Mouse (Mus musculus): ENCODE data around the gene Cfap73. TPM values are rescaled to one million over a fixed set of nuclear protein-coding genes. Genes with fewer than 3 reads are reported as not detected.

Cfap73 gene
- total and polyA plus RNA-seq, 2 experiments from 2014 or later = not detected

DNA sequence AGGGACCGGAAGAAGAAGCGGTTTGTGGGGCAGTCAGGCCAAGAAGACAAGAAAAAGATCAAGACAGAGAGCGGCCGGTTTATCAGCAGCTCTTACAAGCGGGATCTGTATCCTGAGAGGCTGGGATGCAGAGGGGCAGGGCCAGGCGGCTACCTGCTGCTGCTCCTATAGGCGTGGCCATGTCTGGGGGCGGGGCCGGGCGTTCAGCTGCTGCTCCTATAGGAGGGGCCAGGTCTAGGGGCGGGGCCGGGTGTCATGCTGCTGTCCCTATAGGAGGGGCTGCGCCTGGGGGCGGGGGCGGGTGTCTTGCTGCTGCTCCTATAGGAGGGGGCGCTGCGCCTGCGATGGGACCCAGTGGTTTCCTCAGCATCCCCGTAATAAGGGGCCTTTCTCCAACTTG, 7.6 kb downstream of the Cfap73 start:
- peaks cover 56% of the 10 kb centered on the region for H3K36me3 ChIP-seq (replicated peaks; ENCODE audit: control insufficient read depth, insufficient read depth, low read length)
- H3K4me2 ChIP-seq (ENCODE audit: low read depth, low read length) = no peak overlapping the region
- no peak for ATAC-seq (ENCODE audit: insufficient read depth, low read depth)
- H3K9me3 ChIP-seq (replicated peaks; ENCODE audit: control insufficient read depth, low read length) = no peaks in the 10 kb centered on the region
- WGBS = 55% methylated on average over 19 of the region's 19 CpGs
- H3K9ac ChIP-seq (replicated peaks; ENCODE audit: low read depth, low read length) = no peak overlapping the region
- no peak overlapping the region for H3K4me3 ChIP-seq (ENCODE audit: low read depth, low read length)
- H3K4me1 ChIP-seq (ENCODE audit: control insufficient read depth, insufficient read depth) = peaks cover 4% of the 10 kb centered on the region; the same call in 1 of the 2 replicates
- TF ChIP-seq EP300 (IDR thresholded peaks at IDR 0.05; ENCODE audit: low read depth) (no peak), CTCF (IDR thresholded peaks at IDR 0.05; ENCODE audit: low read depth) (no peak)
- H3K27ac ChIP-seq (ENCODE audit: low read depth) = no peak overlapping the region
- no peak for DNase-seq (ENCODE audit: low spot score)
- H3K27me3 ChIP-seq (ENCODE audit: control insufficient read depth, insufficient read depth, low read length) = peaks cover 6% of the 10 kb centered on the region

DNA sequence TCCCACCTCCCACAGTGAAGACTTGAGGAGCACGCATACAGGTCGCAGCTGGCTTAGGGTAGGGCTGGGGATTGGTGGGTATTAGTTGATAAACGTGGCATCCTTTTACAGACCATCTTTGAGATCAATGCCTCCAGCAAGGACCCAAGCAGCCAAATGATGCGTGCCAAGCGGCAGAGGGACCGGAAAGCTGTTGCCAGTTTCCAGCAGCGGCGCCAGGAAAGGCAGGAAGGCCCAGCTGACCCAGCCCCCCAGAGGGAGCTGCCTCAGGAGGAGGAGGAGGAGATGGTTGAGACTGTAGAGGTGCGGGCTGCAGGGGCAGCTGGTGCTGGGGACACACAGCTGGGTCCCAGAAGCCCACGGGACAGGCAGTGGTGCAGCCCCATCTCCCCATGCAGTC, 9.6 kb downstream of the Cfap73 start:
- H3K9ac ChIP-seq (replicated peaks; ENCODE audit: low read depth, low read length) = no peak overlapping the region
- no peak overlapping the region for H3K4me2 ChIP-seq (ENCODE audit: low read depth, low read length)
- no peak overlapping the region for H3K4me3 ChIP-seq (ENCODE audit: low read depth, low read length)
- no peak overlapping the region for H3K27ac ChIP-seq (ENCODE audit: low read depth)
- peaks cover 75% of the 10 kb centered on the region for H3K36me3 ChIP-seq (replicated peaks; ENCODE audit: control insufficient read depth, insufficient read depth, low read length)
- no peaks in the 10 kb centered on the region for H3K9me3 ChIP-seq (replicated peaks; ENCODE audit: control insufficient read depth, low read length)
- ATAC-seq (ENCODE audit: insufficient read depth, low read depth) = no peak
- WGBS = 89% methylated on average over 10 of the region's 10 CpGs
- no peak for DNase-seq (ENCODE audit: low spot score)
- peaks cover 4% of the 10 kb centered on the region; the same call in 1 of the 2 replicates for H3K4me1 ChIP-seq (ENCODE audit: control insufficient read depth, insufficient read depth)
- no peak for TF ChIP-seq CTCF (IDR thresholded peaks at IDR 0.05; ENCODE audit: low read depth)
- no peak for TF ChIP-seq EP300 (IDR thresholded peaks at IDR 0.05; ENCODE audit: low read depth)
- no peaks in the 10 kb centered on the region for H3K27me3 ChIP-seq (ENCODE audit: control insufficient read depth, insufficient read depth, low read length)

DNA sequence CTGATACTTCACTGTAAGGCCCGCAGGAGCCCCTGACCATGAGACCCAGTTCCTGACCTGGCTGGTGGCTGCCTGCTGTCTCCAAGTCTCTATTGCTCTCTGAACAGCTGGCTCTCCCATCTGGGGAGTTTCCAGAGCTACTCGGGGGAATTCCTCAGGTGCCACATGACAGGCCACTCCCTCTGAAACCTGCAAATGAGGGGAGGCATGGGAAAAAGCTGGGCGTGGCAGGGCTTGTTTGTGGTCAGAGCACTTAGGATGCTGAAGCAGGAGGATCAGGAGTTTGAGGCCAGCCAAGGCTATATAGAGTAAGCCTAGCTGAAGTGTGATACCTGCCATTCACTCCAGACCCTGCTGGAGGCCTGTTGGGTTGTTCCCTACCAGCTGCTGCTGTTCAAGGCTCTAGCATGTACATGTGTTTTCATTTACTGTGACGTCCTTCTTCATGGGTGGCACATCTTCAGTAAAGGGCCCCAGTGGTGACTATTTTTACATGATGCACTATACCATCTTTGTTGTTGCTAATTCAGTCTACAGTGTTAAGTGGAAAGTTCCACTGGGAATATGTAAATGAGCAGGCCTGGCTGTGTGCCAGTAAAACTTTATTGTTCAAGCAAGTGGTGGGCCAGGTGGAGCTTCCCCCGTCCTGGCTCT, 11.7 kb downstream of the Cfap73 start:
- ATAC-seq (ENCODE audit: insufficient read depth, low read depth) (no peak), DNase-seq (ENCODE audit: low spot score) (peak; percentile 25)
- H3K36me3 ChIP-seq (replicated peaks; ENCODE audit: control insufficient read depth, insufficient read depth, low read length) = peaks cover 92% of the 10 kb centered on the region
- H3K4me1 ChIP-seq (ENCODE audit: control insufficient read depth, insufficient read depth) = peaks cover 4% of the 10 kb centered on the region; the same call in 1 of the 2 replicates
- no peak overlapping the region; the same call in 1 of the 2 replicates for H3K4me2 ChIP-seq (ENCODE audit: low read depth, low read length)
- 0 out of 2 replicates have a peak overlapping the region, but pooled peaks have one; percentile 26 for H3K27ac ChIP-seq (ENCODE audit: low read depth)
- H3K27me3 ChIP-seq (ENCODE audit: control insufficient read depth, insufficient read depth, low read length) = no peaks in the 10 kb centered on the region
- H3K4me3 ChIP-seq (ENCODE audit: low read depth, low read length) = no peak overlapping the region
- H3K9ac ChIP-seq (replicated peaks; ENCODE audit: low read depth, low read length) = no peak overlapping the region
- WGBS = 66% methylated on average over 5 of the region's 5 CpGs
- no peak for TF ChIP-seq EP300 (IDR thresholded peaks at IDR 0.05; ENCODE audit: low read depth)
- TF ChIP-seq CTCF (IDR thresholded peaks at IDR 0.05; ENCODE audit: low read depth) = no peak
- H3K9me3 ChIP-seq (replicated peaks; ENCODE audit: control insufficient read depth, low read length) = no peaks in the 10 kb centered on the region

DNA sequence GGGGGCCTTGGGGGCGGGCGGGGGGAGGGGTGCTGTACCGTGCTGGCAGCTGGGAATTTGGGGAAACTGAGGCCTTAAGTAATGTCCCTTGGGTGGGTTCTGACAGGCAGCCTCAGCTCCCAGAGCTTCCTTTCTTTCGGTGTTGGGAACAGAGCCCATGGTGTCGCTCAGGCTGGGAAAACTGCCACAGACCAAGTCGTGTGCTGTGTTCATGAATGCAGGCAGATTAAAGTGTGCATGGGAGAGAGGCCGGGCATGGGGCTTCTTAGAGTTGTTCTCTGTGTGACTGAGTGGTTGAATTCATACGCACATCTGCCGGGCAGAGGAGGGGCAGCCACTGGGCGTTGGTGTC, 12.2 kb downstream of the Cfap73 start:
- no peak for DNase-seq (ENCODE audit: low spot score)
- no peak for ATAC-seq (ENCODE audit: insufficient read depth, low read depth)
- WGBS = 74% methylated on average over 10 of the region's 10 CpGs
- peak overlapping the region; percentile 26; the same call in 1 of the 2 replicates for H3K27ac ChIP-seq (ENCODE audit: low read depth)
- H3K4me1 ChIP-seq (ENCODE audit: control insufficient read depth, insufficient read depth) = peaks cover 4% of the 10 kb centered on the region; the same call in 1 of the 2 replicates
- H3K9ac ChIP-seq (replicated peaks; ENCODE audit: low read depth, low read length) = no peak overlapping the region
- no peaks in the 10 kb centered on the region for H3K27me3 ChIP-seq (ENCODE audit: control insufficient read depth, insufficient read depth, low read length)
- H3K4me2 ChIP-seq (ENCODE audit: low read depth, low read length) = peak overlapping the region; percentile 32; the same call in 1 of the 2 replicates
- H3K4me3 ChIP-seq (ENCODE audit: low read depth, low read length) = peak overlapping the region; percentile 3; the same call in 1 of the 2 replicates
- peaks cover 87% of the 10 kb centered on the region for H3K36me3 ChIP-seq (replicated peaks; ENCODE audit: control insufficient read depth, insufficient read depth, low read length)
- H3K9me3 ChIP-seq (replicated peaks; ENCODE audit: control insufficient read depth, low read length) = no peaks in the 10 kb centered on the region
- TF ChIP-seq EP300 (IDR thresholded peaks at IDR 0.05; ENCODE audit: low read depth) (no peak), CTCF (IDR thresholded peaks at IDR 0.05; ENCODE audit: low read depth) (no peak)

DNA sequence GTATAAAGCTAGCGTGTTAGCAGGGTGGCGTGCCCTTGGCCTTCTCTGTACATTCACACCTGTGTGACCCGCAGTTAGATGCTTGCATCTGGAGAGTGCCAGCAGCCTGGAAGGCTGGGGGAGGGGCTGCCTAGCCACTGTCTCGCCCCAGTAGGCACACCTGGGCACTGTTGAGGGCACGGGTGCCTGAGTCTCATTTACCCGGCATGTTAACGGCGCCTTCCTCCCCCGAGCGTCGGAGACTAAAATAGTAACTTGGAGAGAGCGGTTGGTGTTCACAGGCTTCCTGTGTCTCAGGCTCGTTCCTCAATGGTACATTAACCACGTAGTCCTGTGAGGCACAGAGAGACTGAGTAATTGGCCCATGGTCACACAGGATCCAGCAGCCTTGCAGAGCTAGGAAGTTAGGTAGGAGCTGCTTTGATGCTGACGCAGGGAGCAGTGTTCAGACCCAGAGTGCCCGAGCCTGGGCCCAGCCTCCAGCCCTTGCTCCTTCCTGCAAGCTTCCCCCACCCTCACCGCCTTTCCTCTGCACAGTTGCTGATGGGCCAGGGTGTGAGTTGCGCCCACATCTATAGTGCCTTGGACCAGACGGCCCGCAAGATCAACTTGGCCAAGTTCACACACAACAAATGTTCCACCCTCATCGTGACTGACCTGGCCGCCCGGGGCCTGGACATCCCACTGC, 12.8 kb downstream of the Cfap73 start:
- H3K4me2 ChIP-seq (ENCODE audit: low read depth, low read length) = peak overlapping the region; percentile 32; the same call in 1 of the 2 replicates
- no peak for TF ChIP-seq CTCF (IDR thresholded peaks at IDR 0.05; ENCODE audit: low read depth)
- TF ChIP-seq EP300 (IDR thresholded peaks at IDR 0.05; ENCODE audit: low read depth) = no peak
- peaks cover 81% of the 10 kb centered on the region for H3K36me3 ChIP-seq (replicated peaks; ENCODE audit: control insufficient read depth, insufficient read depth, low read length)
- 82% methylated on average over 23 of the region's 23 CpGs for WGBS
- peak overlapping the region; percentile 26; the same call in 1 of the 2 replicates for H3K27ac ChIP-seq (ENCODE audit: low read depth)
- H3K9ac ChIP-seq (replicated peaks; ENCODE audit: low read depth, low read length) = no peak overlapping the region
- H3K4me1 ChIP-seq (ENCODE audit: control insufficient read depth, insufficient read depth) = peaks cover 4% of the 10 kb centered on the region; the same call in 1 of the 2 replicates
- no peaks in the 10 kb centered on the region for H3K9me3 ChIP-seq (replicated peaks; ENCODE audit: control insufficient read depth, low read length)
- no peak for ATAC-seq (ENCODE audit: insufficient read depth, low read depth)
- peak overlapping the region; percentile 3; the same call in 1 of the 2 replicates for H3K4me3 ChIP-seq (ENCODE audit: low read depth, low read length)
- H3K27me3 ChIP-seq (ENCODE audit: control insufficient read depth, insufficient read depth, low read length) = no peaks in the 10 kb centered on the region
- DNase-seq (ENCODE audit: low spot score) = no peak
